Mouse (Mus musculus) olfactory bulb, adult 2 months (tissue): ENCODE data around the gene Dis3l2. TPM values are rescaled to one million over a fixed set of nuclear protein-coding genes. Genes with fewer than 3 reads are reported as not detected.

Source experiments
- H3K27ac ChIP-seq: fragments of 200-500 bp; 2 replicates; pipeline ENCODE4 v1.5.1; 2012; ENCODE audit warnings: low read depth, low read length; ENCODE audit not compliant: insufficient read depth
- H3K4me1 ChIP-seq: fragments of 200-500 bp; 2 replicates; pipeline ENCODE4 v1.6.1; 2012; ENCODE audit warnings: low read length; ENCODE audit not compliant: control insufficient read depth, insufficient read depth
- H3K4me3 ChIP-seq: fragments of 200-500 bp; 2 replicates; pipeline ENCODE4 v1.5.1; 2012; ENCODE audit warnings: mild to moderate bottlenecking, low read depth, low read length, moderate library complexity; ENCODE audit not compliant: insufficient read depth
- CTCF ChIP-seq: fragments of 200-500 bp; IDR thresholded peaks from 2 replicates; pipeline ENCODE4 v1.5.1; 2012; ENCODE audit warnings: low read depth, mild to moderate bottlenecking, low read length, moderate library complexity; ENCODE audit not compliant: insufficient read depth
- POLR2A ChIP-seq: fragments of 200-500 bp; IDR thresholded peaks from 2 replicates; pipeline ENCODE4 v1.6.1; 2012; ENCODE audit warnings: mild to moderate bottlenecking, low read depth, low read length, moderate library complexity; ENCODE audit not compliant: insufficient read depth
- WGBS: fragments of 180-500 bp; shearing (Covaris S2); methylation state at CpG from one replicate; pipeline ENCODE4 v1.1.7; 2018; 5-methylcytosine and 5-hydroxymethylcytosine counted together
- polyA plus RNA-seq: library from polyadenylated mRNA; stranded (reverse); fragments of >200 nt; gene quantifications from 2 replicates; pipeline ENCODE4 v1.2.4, GENCODE M21; 2012; ENCODE audit warnings: low replicate concordance; ENCODE audit not compliant: missing spikeins, insufficient read depth, insufficient read length

The Dis3l2 gene
- polyA plus RNA-seq, 1 experiment, result not detected

- TF ChIP-seq POLR2A (no peak), CTCF (no peak)
- Histone ChIP-seq H3K4me1 (no peaks in the 10 kb centered on the region), H3K4me3 (no peak overlapping the region), H3K27ac (no peak overlapping the region)
- WGBS, result 50% methylated on average over 1 of the region's 1 CpGs
Measured at GRCm38 (mm10) chr1:86972693-86973092, 269.1 kb downstream of the Dis3l2 start.

- 91% methylated on average over 1 of the region's 1 CpGs for WGBS
Measured at GRCm38 (mm10) chr1:86977018-86977417, 273.4 kb downstream of the Dis3l2 start.

GRCm38 (mm10) chr1:86986372-86986771 is 282.8 kb downstream of the Dis3l2 start:
- Histone ChIP-seq H3K4me3 (no peak overlapping the region), H3K4me1 (no peaks in the 10 kb centered on the region), H3K27ac (no peak overlapping the region)
- TF ChIP-seq CTCF, result no peak
- no peak for TF ChIP-seq POLR2A

More at GRCm38 (mm10) chr1:86977018-86977417, 273.4 kb downstream of the Dis3l2 start:
- no peak overlapping the region for H3K27ac ChIP-seq
- TF ChIP-seq CTCF, result no peak
- no peak for TF ChIP-seq POLR2A
- no peaks in the 10 kb centered on the region for H3K4me1 ChIP-seq
- H3K4me3 ChIP-seq, result no peak overlapping the region

GRCm38 (mm10) chr1:86992849-86993248 is 289.2 kb downstream of the Dis3l2 start:
- no peak for TF ChIP-seq CTCF
- no peak for TF ChIP-seq POLR2A
- Histone ChIP-seq H3K27ac (no peak overlapping the region), H3K4me1 (no peaks in the 10 kb centered on the region), H3K4me3 (no peak overlapping the region)
- WGBS, result 59% methylated on average over 5 of the region's 5 CpGs

- H3K4me3 ChIP-seq, result no peak overlapping the region
- no peak overlapping the region for H3K27ac ChIP-seq
- no peak for TF ChIP-seq CTCF
- no peak for TF ChIP-seq POLR2A
- no peaks in the 10 kb centered on the region for H3K4me1 ChIP-seq
Measured at GRCm38 (mm10) chr1:86994023-86994422, 290.4 kb downstream of the Dis3l2 start.

GRCm38 (mm10) chr1:86998051-86998450 is 294.4 kb downstream of the Dis3l2 start:
- 83% methylated on average over 2 of the region's 2 CpGs for WGBS

GRCm38 (mm10) chr1:87001365-87001764 is 297.8 kb downstream of the Dis3l2 start:
- H3K4me1 ChIP-seq, result no peaks in the 10 kb centered on the region
- H3K27ac ChIP-seq, result no peak overlapping the region
- H3K4me3 ChIP-seq, result no peak overlapping the region
- WGBS, result 85% methylated on average over 5 of the region's 5 CpGs
- TF ChIP-seq CTCF, result no peak
- no peak for TF ChIP-seq POLR2A

More at GRCm38 (mm10) chr1:86998051-86998450, 294.4 kb downstream of the Dis3l2 start:
- TF ChIP-seq POLR2A (no peak), CTCF (no peak)
- Histone ChIP-seq H3K4me1 (no peaks in the 10 kb centered on the region), H3K27ac (no peak overlapping the region), H3K4me3 (no peak overlapping the region)

GRCm38 (mm10) chr1:87002545-87003168 is 299.0 kb downstream of the Dis3l2 start:
- H3K4me3 ChIP-seq, result no peak overlapping the region
- H3K27ac ChIP-seq, result no peak overlapping the region
- no peaks in the 10 kb centered on the region for H3K4me1 ChIP-seq
- 51% methylated on average over 9 of the region's 9 CpGs for WGBS
- TF ChIP-seq POLR2A, result no peak
- no peak for TF ChIP-seq CTCF

GRCm38 (mm10) chr1:87003169-87003552 is 299.6 kb downstream of the Dis3l2 start:
- H3K4me3 ChIP-seq, result no peak overlapping the region
- no peak overlapping the region for H3K27ac ChIP-seq
- no peaks in the 10 kb centered on the region for H3K4me1 ChIP-seq
- WGBS, result 76% methylated on average over 2 of the region's 2 CpGs
- TF ChIP-seq POLR2A (no peak), CTCF (no peak)
